Comparison of ENCODE assay signal across 20 mouse cellular contexts in genomic region chr2:152292475-152292874, GRCm38 (mm10). TPM values are rescaled to one million over a fixed set of nuclear protein-coding genes. Genes with fewer than 3 reads are reported as not detected.
"Had no signal": no experiment of that assay in that cellular context is flagged by ENCODE, and none has a peak within 500 bp of the region (broad histone marks: within the 10 kb centered on the region; RNA-seq: fewer than 3 reads in every experiment).

No protein-coding gene starts in this region.

- H3K36me3 ChIP-seq: midbrain, embryonic 15.5 days; neural tube, embryonic 15.5 days had no signal

- DNase-seq: lung, adult 18-20 months; lung, embryonic 14.5 days; lung, postnatal 14 days; lung, postnatal 36 days; retina, postnatal 1 day; right cerebral cortex, adult 18-20 months; right cerebral cortex, postnatal 25 days; right cerebral cortex, postnatal 4 days; spleen, adult 18-20 months; thymus, adult 18-20 months; thymus, postnatal 14 days; thymus, postnatal 36 days had no signal

- H3K27me3 ChIP-seq: megakaryocyte, embryonic 14.5 days; midbrain, embryonic 13.5 days; midbrain, embryonic 15.5 days; neural tube, embryonic 13.5 days; neural tube, embryonic 15.5 days had no signal

- H3K27ac ChIP-seq: macrophage; midbrain, embryonic 13.5 days had no signal

- H3K9me3 ChIP-seq: megakaryocyte, embryonic 14.5 days; midbrain, embryonic 13.5 days; midbrain, embryonic 15.5 days; neural tube, embryonic 13.5 days; neural tube, embryonic 15.5 days had no signal

RNA-seq across cellular contexts. Expression of gene Trib3, which starts 51.4 kb away (rescaled TPM):
- total RNA-seq: megakaryocyte progenitor cell, adult 5-6 weeks; monocyte, adult 5-6 weeks had no signal
